Mouse (Mus musculus): Measurements from ENCODE around the gene Arl4d. TPM values are rescaled to one million over a fixed set of nuclear protein-coding genes. Genes with fewer than 3 reads are reported as not detected.
"Not testable (repeated sequence)": the region's sequence is repeated elsewhere in the genome, so short reads cannot be mapped to it uniquely, and the experiment has no call there.

The Arl4d gene
- polyA plus RNA-seq, 1 experiment from 2014 or later, result 33.1 TPM

- not testable (repeated sequence) for H3K9me3 ChIP-seq (ENCODE audit: low read length); H3K27me3 ChIP-seq (replicated peaks; ENCODE audit: insufficient read depth, low read length); H3K4me1 ChIP-seq (ENCODE audit: insufficient read depth, low read depth, low read length); H3K4me3 ChIP-seq (ENCODE audit: low read depth, low read length); H3K36me3 ChIP-seq (ENCODE audit: insufficient read depth, low read length)
- peak; percentile 73 for DNase-seq (ENCODE audit: low spot score)
- H3K27ac ChIP-seq (ENCODE audit: low read length), result 0 out of 2 replicates have a peak overlapping the region, but pooled peaks have one; percentile 54
- 3% methylated on average over 12 of the region's 26 CpGs for WGBS
- peak overlapping the region; percentile 38; the same call in 1 of the 2 replicates for H3K4me2 ChIP-seq (replicated peaks; ENCODE audit: low read depth, low read length)
- ATAC-seq, result peak; percentile 71
- H3K9ac ChIP-seq (replicated peaks; ENCODE audit: low read depth), result 0 out of 2 replicates have a peak overlapping the region, but pooled peaks have one; percentile 43
Measured at GRCm38 (mm10) chr11:101641710-101642642, 23.4 kb upstream of the Arl4d start.

DNA sequence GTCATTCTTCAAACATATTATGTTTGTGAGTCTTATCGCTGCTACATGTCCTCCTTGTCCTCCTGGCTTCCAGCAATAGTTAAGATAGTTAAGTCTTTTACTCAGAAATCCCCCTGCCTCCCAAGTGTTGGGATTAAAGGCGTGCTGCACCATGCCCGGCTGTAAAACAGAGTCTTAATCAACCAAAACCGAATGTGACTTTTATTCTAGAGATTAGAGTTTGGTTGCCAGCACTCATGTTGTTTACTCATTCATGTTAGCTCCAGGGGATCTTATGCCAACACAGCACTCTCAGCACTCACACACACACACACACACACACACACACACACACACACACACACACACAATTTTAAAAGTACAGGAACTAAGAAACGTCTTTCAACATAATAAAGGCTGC, 22.4 kb upstream of the Arl4d start:
- no peak overlapping the region for H3K4me2 ChIP-seq (replicated peaks; ENCODE audit: low read depth, low read length)
- WGBS, result 39% methylated on average over 5 of the region's 5 CpGs

DNA sequence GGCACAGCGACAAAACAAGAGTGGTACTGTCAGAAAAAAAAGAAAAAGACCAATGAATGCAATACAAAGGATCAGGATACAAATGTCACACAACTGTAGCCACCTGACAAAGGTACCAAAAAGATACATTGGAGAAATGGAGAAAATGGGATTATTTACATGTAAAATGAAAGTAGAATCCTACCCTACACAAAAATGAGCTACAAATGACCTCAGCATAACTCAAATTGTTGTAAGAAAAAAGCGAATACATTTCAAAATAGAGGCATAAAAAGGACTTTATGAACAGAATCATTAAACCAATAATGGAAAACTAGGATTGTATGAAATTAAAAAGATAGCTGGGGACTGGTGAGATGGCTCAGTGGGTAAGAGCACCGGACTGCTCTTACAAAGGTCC, 20.8 kb upstream of the Arl4d start:
- Histone ChIP-seq H3K4me3 (ENCODE audit: low read depth, low read length) (no peak overlapping the region), H3K9ac (replicated peaks; ENCODE audit: low read depth) (no peak overlapping the region), H3K9me3 (ENCODE audit: low read length) (no peaks in the 10 kb centered on the region), H3K27me3 (replicated peaks; ENCODE audit: insufficient read depth, low read length) (no peaks in the 10 kb centered on the region), H3K36me3 (ENCODE audit: insufficient read depth, low read length) (no peaks in the 10 kb centered on the region), H3K4me2 (replicated peaks; ENCODE audit: low read depth, low read length) (no peak overlapping the region), H3K4me1 (ENCODE audit: insufficient read depth, low read depth, low read length) (no peaks in the 10 kb centered on the region), H3K27ac (ENCODE audit: low read length) (no peak overlapping the region)
- WGBS, result 46% methylated on average over 3 of the region's 3 CpGs
- ATAC-seq, result no peak
- no peak for DNase-seq (ENCODE audit: low spot score)
- no peak for TF ChIP-seq CTCF (IDR thresholded peaks at IDR 0.05)

More for the DNA sequence above, 22.4 kb upstream of the Arl4d start:
- H3K9ac ChIP-seq (replicated peaks; ENCODE audit: low read depth), result no peak overlapping the region
- TF ChIP-seq CTCF (IDR thresholded peaks at IDR 0.05) (no peak), EP300 (IDR thresholded peaks at IDR 0.05) (no peak)
- no peaks in the 10 kb centered on the region for H3K9me3 ChIP-seq (ENCODE audit: low read length)
- no peaks in the 10 kb centered on the region for H3K36me3 ChIP-seq (ENCODE audit: insufficient read depth, low read length)
- H3K27me3 ChIP-seq (replicated peaks; ENCODE audit: insufficient read depth, low read length), result no peaks in the 10 kb centered on the region
- H3K4me1 ChIP-seq (ENCODE audit: insufficient read depth, low read depth, low read length), result no peaks in the 10 kb centered on the region
- no peak overlapping the region for H3K4me3 ChIP-seq (ENCODE audit: low read depth, low read length)
- DNase-seq (ENCODE audit: low spot score) (peak; percentile 57), ATAC-seq (no peak)
- H3K27ac ChIP-seq (ENCODE audit: low read length), result no peak overlapping the region

- H3K4me3 ChIP-seq (ENCODE audit: low read depth, low read length); H3K4me1 ChIP-seq (ENCODE audit: insufficient read depth, low read depth, low read length); H3K27ac ChIP-seq (ENCODE audit: low read length); H3K9me3 ChIP-seq (ENCODE audit: low read length); H3K4me2 ChIP-seq (replicated peaks; ENCODE audit: low read depth, low read length); DNase-seq (ENCODE audit: low spot score); H3K9ac ChIP-seq (replicated peaks; ENCODE audit: low read depth); H3K36me3 ChIP-seq (ENCODE audit: insufficient read depth, low read length); ATAC-seq; H3K27me3 ChIP-seq (replicated peaks; ENCODE audit: insufficient read depth, low read length): not testable (repeated sequence)
- 0% methylated on average over 4 of the region's 4 CpGs for WGBS
Measured at GRCm38 (mm10) chr11:101645043-101645410, 20.3 kb upstream of the Arl4d start.

- not testable (repeated sequence) for H3K27me3 ChIP-seq (replicated peaks; ENCODE audit: insufficient read depth, low read length); H3K9me3 ChIP-seq (ENCODE audit: low read length); H3K4me1 ChIP-seq (ENCODE audit: insufficient read depth, low read depth, low read length); H3K36me3 ChIP-seq (ENCODE audit: insufficient read depth, low read length)
- ATAC-seq, result peak; percentile 77
- WGBS, result 1% methylated on average over 41 of the region's 56 CpGs
- peak overlapping the region; percentile 20; the same call in 1 of the 2 replicates for H3K4me3 ChIP-seq (ENCODE audit: low read depth, low read length)
- H3K4me2 ChIP-seq (replicated peaks; ENCODE audit: low read depth, low read length), result peak overlapping the region; percentile 47
- H3K27ac ChIP-seq (ENCODE audit: low read length), result peak overlapping the region; percentile 85
- peak; percentile 77 for DNase-seq (ENCODE audit: low spot score)
- peak overlapping the region; percentile 69 for H3K9ac ChIP-seq (replicated peaks; ENCODE audit: low read depth)
- TF ChIP-seq EP300 (IDR thresholded peaks at IDR 0.05), result 0 out of 2 replicates have a peak, but pooled peaks have one; percentile 37
Measured at GRCm38 (mm10) chr11:101645411-101646282, 19.7 kb upstream of the Arl4d start.

GRCm38 (mm10) chr11:101646283-101646794, 19.0 kb upstream of the Arl4d start:
- DNase-seq (ENCODE audit: low spot score), result not testable (repeated sequence)
- H3K9ac ChIP-seq (replicated peaks; ENCODE audit: low read depth), result peak overlapping the region; percentile 69
- peak overlapping the region; percentile 20; the same call in 1 of the 2 replicates for H3K4me3 ChIP-seq (ENCODE audit: low read depth, low read length)

DNA sequence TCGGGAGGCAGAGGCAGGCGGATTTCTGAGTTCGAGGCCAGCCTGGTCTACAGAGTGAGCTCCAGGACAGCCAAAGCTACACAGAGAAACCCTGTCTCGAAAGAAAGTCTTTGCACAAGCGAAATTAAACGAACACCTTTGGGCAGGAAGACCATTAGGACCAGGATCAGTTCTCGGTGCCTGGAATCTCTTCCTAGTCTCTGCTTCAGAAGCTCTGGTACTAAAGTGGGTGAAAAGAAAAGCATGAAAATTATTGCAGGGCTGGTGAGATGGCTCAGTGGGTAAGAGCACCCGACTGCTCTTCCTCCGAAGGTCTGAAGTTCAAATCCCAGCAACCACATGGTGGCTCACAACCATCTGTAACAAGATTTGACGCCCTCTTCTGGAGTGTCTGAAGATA, 18.2 kb upstream of the Arl4d start:
- not testable (repeated sequence) for H3K9ac ChIP-seq (replicated peaks; ENCODE audit: low read depth); H3K27ac ChIP-seq (ENCODE audit: low read length); H3K4me3 ChIP-seq (ENCODE audit: low read depth, low read length); ATAC-seq; H3K4me2 ChIP-seq (replicated peaks; ENCODE audit: low read depth, low read length); H3K36me3 ChIP-seq (ENCODE audit: insufficient read depth, low read length); H3K4me1 ChIP-seq (ENCODE audit: insufficient read depth, low read depth, low read length); DNase-seq (ENCODE audit: low spot score); H3K27me3 ChIP-seq (replicated peaks; ENCODE audit: insufficient read depth, low read length); H3K9me3 ChIP-seq (ENCODE audit: low read length)
- WGBS, result 92% methylated on average over 10 of the region's 10 CpGs

More at GRCm38 (mm10) chr11:101646283-101646794, 19.0 kb upstream of the Arl4d start:
- H3K36me3 ChIP-seq (ENCODE audit: insufficient read depth, low read length); H3K4me1 ChIP-seq (ENCODE audit: insufficient read depth, low read depth, low read length); H3K27me3 ChIP-seq (replicated peaks; ENCODE audit: insufficient read depth, low read length); H3K9me3 ChIP-seq (ENCODE audit: low read length); ATAC-seq: not testable (repeated sequence)
- 7% methylated on average over 13 of the region's 16 CpGs for WGBS
- Histone ChIP-seq H3K27ac (ENCODE audit: low read length) (peak overlapping the region; percentile 85), H3K4me2 (replicated peaks; ENCODE audit: low read depth, low read length) (peak overlapping the region; percentile 47)

All from lung, postnatal 0 days (tissue).